Comparison of ENCODE assay signal across 22 mouse cellular contexts in the genomic region with DNA sequence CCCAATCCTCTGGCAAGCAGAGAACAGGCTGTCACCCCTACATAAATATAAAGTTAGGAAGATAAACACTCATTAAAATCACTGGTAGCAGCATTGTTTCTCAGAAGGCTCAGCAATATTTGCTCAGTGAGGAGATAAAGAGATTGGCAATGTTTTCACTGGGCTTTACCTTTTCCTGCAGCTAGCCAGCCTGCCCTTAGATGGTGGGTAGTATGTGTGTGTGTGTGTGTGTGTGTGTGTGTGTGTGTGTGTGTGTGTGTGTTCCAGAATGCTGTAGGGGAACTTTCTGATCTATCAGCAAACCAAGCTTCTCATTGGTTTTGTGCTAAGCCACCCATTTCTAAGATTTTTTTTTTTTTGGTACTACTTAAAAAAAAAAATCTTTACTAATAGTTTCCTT.
"Had no signal": no experiment of that assay in that cellular context is flagged by ENCODE, and none has a peak within 500 bp of the region (broad histone marks: within the 10 kb centered on the region; RNA-seq: fewer than 3 reads in every experiment).

No protein-coding gene starts in this region.

- H3K27me3 ChIP-seq: liver, embryonic 13.5 days; lung, embryonic 15.5 days; neural tube, embryonic 13.5 days; neural tube, embryonic 15.5 days had no signal

- H3K4me2 ChIP-seq: liver, embryonic 11.5 days; liver, embryonic 13.5 days; liver, embryonic 15.5 days; lung, embryonic 15.5 days; midbrain, embryonic 12.5 days; neural tube, embryonic 13.5 days; neural tube, embryonic 15.5 days had no signal

- ATAC-seq: midbrain, embryonic 16.5 days had no signal

- H3K4me1 ChIP-seq: liver, embryonic 13.5 days; liver, embryonic 15.5 days; midbrain, embryonic 10.5 days; midbrain, embryonic 12.5 days; neural tube, embryonic 13.5 days; neural tube, embryonic 15.5 days had no signal

- H3K4me3 ChIP-seq: liver, embryonic 13.5 days; liver, embryonic 15.5 days; lung, embryonic 15.5 days; midbrain, embryonic 10.5 days; midbrain, embryonic 12.5 days; myocyte; neural tube, embryonic 13.5 days; neural tube, embryonic 15.5 days had no signal

- H3K9ac ChIP-seq: liver, embryonic 13.5 days; liver, embryonic 15.5 days; lung, embryonic 15.5 days; midbrain, embryonic 12.5 days; neural tube, embryonic 13.5 days; neural tube, embryonic 15.5 days had no signal

- H3K36me3 ChIP-seq: liver, embryonic 13.5 days; liver, embryonic 15.5 days; lung, embryonic 15.5 days; midbrain, embryonic 10.5 days; midbrain, embryonic 12.5 days; neural tube, embryonic 13.5 days; neural tube, embryonic 15.5 days had no signal

- H3K9me3 ChIP-seq: liver, embryonic 13.5 days; liver, embryonic 15.5 days; lung, embryonic 15.5 days; midbrain, embryonic 10.5 days; midbrain, embryonic 12.5 days; neural tube, embryonic 13.5 days; neural tube, embryonic 15.5 days had no signal

- H3K27ac ChIP-seq: liver, embryonic 13.5 days; liver, embryonic 15.5 days; lung, embryonic 15.5 days; midbrain, embryonic 10.5 days; midbrain, embryonic 12.5 days; neural tube, embryonic 13.5 days; neural tube, embryonic 15.5 days had no signal

- DNase-seq: liver, embryonic 13.5 days; lung, adult 18-20 months; lung, postnatal 10 days; lung, postnatal 4 days; midbrain, embryonic 14.5 days; retina, postnatal 1 day; right cerebral cortex, adult 18-20 months; right cerebral cortex, postnatal 25 days; right cerebral cortex, postnatal 4 days; spleen, adult 18-20 months; thymus, adult 18-20 months; thymus, postnatal 25 days; thymus, postnatal 4 days had no signal
